Mouse (Mus musculus): ENCODE data around the gene Unc5a. TPM values are rescaled to one million over a fixed set of nuclear protein-coding genes. Genes with fewer than 3 reads are reported as not detected.

The Unc5a gene
- polyA plus RNA-seq, 1 experiment from 2014 or later: 1.4 TPM

DNA sequence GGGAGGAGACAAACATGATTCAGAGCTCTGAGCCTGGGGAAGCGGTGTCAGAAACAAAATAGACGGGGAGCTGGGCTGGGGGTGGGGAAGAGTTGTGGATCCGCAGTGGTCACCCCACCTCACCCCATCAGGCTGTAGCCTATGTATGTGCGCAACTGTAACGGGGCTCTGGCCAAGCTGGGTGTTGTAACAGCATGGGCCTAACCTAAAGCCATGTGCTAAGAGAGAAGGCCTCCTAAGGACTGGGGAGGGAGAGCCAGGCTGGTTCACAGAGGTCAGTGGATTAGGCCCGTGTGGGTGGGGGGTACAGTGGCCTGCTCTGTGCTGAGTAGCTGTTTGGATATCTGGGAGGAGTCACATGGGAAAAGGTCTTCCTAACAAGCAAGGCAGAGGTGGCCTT, 10.6 kb downstream of the Unc5a start:
- TF ChIP-seq CTCF (IDR thresholded peaks at IDR 0.05; ENCODE audit: low read depth): no peak
- Histone ChIP-seq H3K9ac (ENCODE audit: low read depth, low read length) (no peak overlapping the region), H3K27me3 (ENCODE audit: insufficient read depth, low read length) (peaks cover 6% of the 10 kb centered on the region; the same call in 1 of the 2 replicates), H3K4me2 (ENCODE audit: low read length) (no peak overlapping the region), H3K4me3 (replicated peaks; ENCODE audit: low read depth, low read length) (no peak overlapping the region), H3K36me3 (ENCODE audit: insufficient read depth, low read length) (no peaks in the 10 kb centered on the region), H3K27ac (no peak overlapping the region), H3K4me1 (replicated peaks; ENCODE audit: insufficient read depth, low read length) (no peaks in the 10 kb centered on the region; the same call in 1 of the 2 replicates), H3K9me3 (replicated peaks; ENCODE audit: low read length) (no peaks in the 10 kb centered on the region)
- DNase-seq (ENCODE audit: low spot score): no peak
- no peak for ATAC-seq (replicated peaks; ENCODE audit: low FRiP score, low read depth)
- 40% methylated on average over 6 of the region's 6 CpGs for WGBS

DNA sequence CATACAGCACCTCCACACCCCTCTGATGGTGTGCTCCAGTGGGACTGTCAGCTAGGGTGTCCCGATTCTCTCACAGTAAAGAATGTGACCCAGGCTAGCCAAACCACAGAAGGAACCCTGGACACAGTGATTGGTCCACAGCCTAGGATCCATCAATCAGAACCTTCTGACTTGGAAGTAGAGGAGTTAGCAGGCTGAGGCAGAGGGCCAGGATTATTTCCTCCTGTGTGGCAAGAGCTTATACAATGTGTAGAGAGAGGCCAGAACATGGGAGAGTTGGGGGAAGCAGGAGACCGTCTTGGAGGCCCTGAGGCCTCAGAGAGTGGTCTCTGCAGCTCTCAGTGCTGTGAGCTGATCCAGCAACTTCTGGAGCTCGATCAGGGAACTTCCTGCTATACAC, 11.3 kb downstream of the Unc5a start:
- H3K9me3 ChIP-seq (replicated peaks; ENCODE audit: low read length): no peaks in the 10 kb centered on the region
- H3K4me1 ChIP-seq (replicated peaks; ENCODE audit: insufficient read depth, low read length): no peaks in the 10 kb centered on the region; the same call in 1 of the 2 replicates
- no peak overlapping the region for H3K4me3 ChIP-seq (replicated peaks; ENCODE audit: low read depth, low read length)
- H3K9ac ChIP-seq (ENCODE audit: low read depth, low read length): no peak overlapping the region
- H3K27me3 ChIP-seq (ENCODE audit: insufficient read depth, low read length): peaks cover 3% of the 10 kb centered on the region; the same call in 1 of the 2 replicates
- no peak for TF ChIP-seq CTCF (IDR thresholded peaks at IDR 0.05; ENCODE audit: low read depth)
- no peak overlapping the region for H3K27ac ChIP-seq
- no peak for ATAC-seq (replicated peaks; ENCODE audit: low FRiP score, low read depth)
- no peak overlapping the region for H3K4me2 ChIP-seq (ENCODE audit: low read length)
- DNase-seq (ENCODE audit: low spot score): no peak
- WGBS: 61% methylated on average over 3 of the region's 3 CpGs
- no peaks in the 10 kb centered on the region for H3K36me3 ChIP-seq (ENCODE audit: insufficient read depth, low read length)

GRCm38 (mm10) chr13:54965256-54965655, 16.0 kb downstream of the Unc5a start:
- H3K4me3 ChIP-seq (replicated peaks; ENCODE audit: low read depth, low read length): no peak overlapping the region
- no peaks in the 10 kb centered on the region for H3K27me3 ChIP-seq (ENCODE audit: insufficient read depth, low read length)
- ATAC-seq (replicated peaks; ENCODE audit: low FRiP score, low read depth) (no peak), DNase-seq (ENCODE audit: low spot score) (no peak)
- no peaks in the 10 kb centered on the region for H3K4me1 ChIP-seq (replicated peaks; ENCODE audit: insufficient read depth, low read length)
- H3K4me2 ChIP-seq (ENCODE audit: low read length): no peak overlapping the region
- TF ChIP-seq CTCF (IDR thresholded peaks at IDR 0.05; ENCODE audit: low read depth): peak; percentile 26; the same call in 1 of the 2 replicates
- no peaks in the 10 kb centered on the region for H3K9me3 ChIP-seq (replicated peaks; ENCODE audit: low read length)
- no peak overlapping the region for H3K9ac ChIP-seq (ENCODE audit: low read depth, low read length)
- H3K27ac ChIP-seq: no peak overlapping the region
- no peaks in the 10 kb centered on the region for H3K36me3 ChIP-seq (ENCODE audit: insufficient read depth, low read length)
- 91% methylated on average over 6 of the region's 6 CpGs for WGBS

DNA sequence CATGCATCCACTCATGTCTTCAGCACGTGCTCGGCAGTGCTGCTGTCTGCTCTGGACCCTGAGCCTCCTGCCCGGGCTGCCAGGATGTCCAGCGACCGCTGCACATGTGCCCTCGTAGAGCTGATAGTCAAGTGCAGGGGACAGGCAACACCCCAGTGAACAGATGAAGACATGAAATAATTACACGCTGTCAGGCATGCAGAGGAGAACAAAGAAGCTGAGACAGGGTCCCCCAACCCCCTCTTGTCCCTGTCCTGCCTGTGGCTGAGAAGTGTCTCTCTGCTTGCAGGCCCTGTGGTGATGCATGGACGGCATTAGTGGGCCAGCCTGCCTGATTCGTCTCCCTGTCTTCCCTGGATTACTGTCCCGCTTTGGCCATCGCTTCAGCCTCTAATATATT, 18.3 kb downstream of the Unc5a start:
- no peak overlapping the region for H3K4me2 ChIP-seq (ENCODE audit: low read length)

DNA sequence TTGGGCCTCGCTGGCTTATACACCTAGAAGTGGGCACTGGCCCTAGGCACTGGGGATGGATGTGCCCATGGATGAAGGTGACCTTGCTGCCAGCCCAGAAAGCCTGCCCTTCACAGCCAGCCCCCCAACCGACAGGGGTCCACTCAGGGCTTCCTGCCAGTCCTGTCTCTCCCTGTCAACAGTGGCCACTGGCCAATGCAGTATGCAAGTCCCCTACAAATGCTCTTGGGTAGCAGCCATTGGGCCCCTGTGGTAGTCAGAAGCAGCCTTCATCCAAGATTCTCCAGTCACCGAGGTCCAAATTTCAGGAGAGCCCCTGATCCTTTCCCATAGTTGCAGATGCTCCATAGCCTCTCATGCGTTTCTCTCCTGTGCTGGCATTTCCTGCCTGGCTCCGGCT, 19.4 kb downstream of the Unc5a start:
- H3K27me3 ChIP-seq (ENCODE audit: insufficient read depth, low read length): no peaks in the 10 kb centered on the region
- WGBS: 65% methylated on average over 5 of the region's 5 CpGs
- no peak overlapping the region for H3K27ac ChIP-seq
- no peaks in the 10 kb centered on the region for H3K4me1 ChIP-seq (replicated peaks; ENCODE audit: insufficient read depth, low read length)
- TF ChIP-seq CTCF (IDR thresholded peaks at IDR 0.05; ENCODE audit: low read depth): no peak
- no peak overlapping the region for H3K9ac ChIP-seq (ENCODE audit: low read depth, low read length)
- ATAC-seq (replicated peaks; ENCODE audit: low FRiP score, low read depth) (no peak), DNase-seq (ENCODE audit: low spot score) (no peak)
- no peaks in the 10 kb centered on the region for H3K36me3 ChIP-seq (ENCODE audit: insufficient read depth, low read length)
- H3K4me2 ChIP-seq (ENCODE audit: low read length): no peak overlapping the region
- H3K4me3 ChIP-seq (replicated peaks; ENCODE audit: low read depth, low read length): no peak overlapping the region
- no peaks in the 10 kb centered on the region for H3K9me3 ChIP-seq (replicated peaks; ENCODE audit: low read length)

More for the DNA sequence above, 18.3 kb downstream of the Unc5a start:
- 72% methylated on average over 11 of the region's 11 CpGs for WGBS
- DNase-seq (ENCODE audit: low spot score): no peak
- Histone ChIP-seq H3K36me3 (ENCODE audit: insufficient read depth, low read length) (no peaks in the 10 kb centered on the region), H3K27me3 (ENCODE audit: insufficient read depth, low read length) (no peaks in the 10 kb centered on the region), H3K4me3 (replicated peaks; ENCODE audit: low read depth, low read length) (no peak overlapping the region), H3K9ac (ENCODE audit: low read depth, low read length) (no peak overlapping the region), H3K9me3 (replicated peaks; ENCODE audit: low read length) (no peaks in the 10 kb centered on the region), H3K4me1 (replicated peaks; ENCODE audit: insufficient read depth, low read length) (no peaks in the 10 kb centered on the region), H3K27ac (no peak overlapping the region)
- TF ChIP-seq CTCF (IDR thresholded peaks at IDR 0.05; ENCODE audit: low read depth): no peak
- ATAC-seq (replicated peaks; ENCODE audit: low FRiP score, low read depth): no peak

DNA sequence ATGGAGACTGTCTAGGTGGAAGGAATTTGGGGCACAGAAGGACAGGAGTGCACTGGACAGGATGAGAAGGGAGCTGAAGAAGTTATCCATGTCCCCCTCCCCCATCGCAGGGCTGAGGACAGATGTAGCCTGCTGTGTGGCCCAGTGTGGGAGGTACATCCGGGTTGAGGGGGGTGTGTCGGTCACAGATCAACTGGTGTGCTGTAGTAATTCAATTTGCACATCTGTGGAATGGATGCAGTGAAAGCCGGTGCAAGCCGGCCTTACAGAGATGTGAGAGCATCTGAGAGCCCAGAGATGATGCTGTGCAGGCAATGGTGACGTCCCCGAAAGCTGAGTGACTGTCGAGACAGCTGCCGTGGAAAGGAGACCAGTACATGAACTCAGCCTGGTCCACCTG, 20.3 kb downstream of the Unc5a start:
- Histone ChIP-seq H3K4me2 (ENCODE audit: low read length) (no peak overlapping the region), H3K9me3 (replicated peaks; ENCODE audit: low read length) (no peaks in the 10 kb centered on the region), H3K36me3 (ENCODE audit: insufficient read depth, low read length) (no peaks in the 10 kb centered on the region), H3K9ac (ENCODE audit: low read depth, low read length) (no peak overlapping the region), H3K27ac (no peak overlapping the region), H3K4me1 (replicated peaks; ENCODE audit: insufficient read depth, low read length) (no peaks in the 10 kb centered on the region), H3K27me3 (ENCODE audit: insufficient read depth, low read length) (no peaks in the 10 kb centered on the region), H3K4me3 (replicated peaks; ENCODE audit: low read depth, low read length) (no peak overlapping the region)
- 47% methylated on average over 9 of the region's 9 CpGs for WGBS
- DNase-seq (ENCODE audit: low spot score) (no peak), ATAC-seq (replicated peaks; ENCODE audit: low FRiP score, low read depth) (no peak)
- TF ChIP-seq CTCF (IDR thresholded peaks at IDR 0.05; ENCODE audit: low read depth): no peak
